Mouse (Mus musculus): Measurements from ENCODE around the gene Ifnb1.
"Not testable (repeated sequence)": the region's sequence is repeated elsewhere in the genome, so short reads cannot be mapped to it uniquely, and the experiment has no call there.

The Ifnb1 gene

GRCm38 (mm10) chr4:88522674-88523073 is at the start of gene Ifnb1:
Gene Ifnb1, minus strand, starts transcription at chr4:88522774.
- DNase-seq (ENCODE audit: low spot score in 2 of 2), result no peak

GRCm38 (mm10) chr4:88571698-88572097 is 49.1 kb upstream of the Ifnb1 start, which contains the start of gene Ifna14:
Gene Ifna14, minus strand, starts transcription at chr4:88571798.
- no peak for DNase-seq (ENCODE audit: low spot score in 2 of 2)

DNA sequence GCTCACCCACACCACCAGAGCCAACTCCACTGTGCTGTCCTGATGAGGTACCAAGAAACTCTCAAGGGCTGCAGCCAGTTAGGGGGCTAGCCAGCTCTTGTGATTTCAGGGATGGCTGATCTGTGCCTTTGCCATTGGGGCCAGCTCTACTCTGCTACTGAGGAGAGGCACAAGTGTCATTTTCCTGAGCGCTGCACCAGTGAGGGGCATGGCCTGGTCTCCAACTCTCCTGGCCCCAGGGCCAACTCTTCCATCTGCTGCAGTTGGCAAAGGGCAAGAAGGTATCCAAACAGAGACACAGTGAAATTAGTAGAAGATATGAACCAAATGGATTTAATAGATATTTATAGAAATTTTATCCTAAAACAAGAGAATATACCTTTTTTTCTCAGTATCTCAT is 39.2 kb upstream of the Ifnb1 start:
- DNase-seq (ENCODE audit: low spot score in 2 of 2), result no peak

GRCm38 (mm10) chr4:88558145-88558544 is 35.6 kb upstream of the Ifnb1 start, which contains the start of gene Ifna15:
Gene Ifna15, minus strand, starts transcription at chr4:88558245.
- DNase-seq (ENCODE audit: low spot score in 2 of 2), result not testable (repeated sequence)

- DNase-seq (ENCODE audit: low spot score in 2 of 2), result peak; percentile 75 to 79
Observed at GRCm38 (mm10) chr4:88550161-88550945, 27.8 kb upstream of the Ifnb1 start.

DNA sequence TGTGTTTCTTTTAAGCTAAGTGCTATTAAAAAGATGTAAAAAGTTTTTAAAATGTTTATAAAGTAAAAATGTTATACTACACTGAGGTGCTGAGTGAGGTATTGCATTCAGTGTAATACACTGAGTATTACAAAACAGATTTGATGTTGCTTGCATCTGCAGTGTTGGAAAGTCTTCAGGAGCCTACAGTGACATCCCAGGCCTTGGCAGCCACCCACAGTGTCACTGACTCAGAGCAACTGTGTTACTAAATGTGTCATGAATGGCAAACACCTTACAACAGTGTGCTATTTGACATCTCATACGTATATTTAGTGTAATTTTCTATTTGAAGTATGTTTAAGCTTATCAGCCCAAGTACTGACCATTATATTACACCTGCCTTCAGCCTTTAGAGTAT is 25.4 kb upstream of the Ifnb1 start:
- no peak for DNase-seq (ENCODE audit: low spot score in 2 of 2)

DNA sequence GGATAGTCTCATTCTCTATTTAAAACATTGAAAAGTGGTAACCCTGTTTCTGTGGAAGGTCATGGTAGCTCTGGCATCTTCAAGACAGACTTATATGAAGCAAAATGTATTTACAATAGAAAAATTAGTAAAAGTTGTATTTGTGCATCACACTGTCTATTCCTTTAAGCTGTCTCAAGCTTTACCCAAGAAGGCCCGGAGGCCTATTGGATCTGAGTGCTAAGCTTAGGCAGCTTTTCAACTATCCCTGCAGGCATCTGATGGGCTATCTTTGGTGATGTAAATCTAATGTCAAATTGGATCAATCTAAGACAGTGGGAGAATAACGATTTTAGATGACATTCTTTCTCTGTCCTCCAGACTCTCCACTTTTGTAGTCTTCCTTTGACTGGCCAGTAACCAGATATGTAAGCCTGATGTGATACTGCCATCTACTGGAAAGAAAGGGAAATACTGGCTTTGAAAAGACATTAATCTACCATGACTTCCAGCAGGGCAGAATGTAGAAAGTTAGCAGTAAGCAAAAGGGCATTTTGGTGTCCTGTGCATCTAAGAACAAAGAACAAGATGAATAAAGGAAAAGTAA is 21.2 kb upstream of the Ifnb1 start:
- DNase-seq (ENCODE audit: low spot score in 2 of 2), result peak; percentile 42 to 56

DNA sequence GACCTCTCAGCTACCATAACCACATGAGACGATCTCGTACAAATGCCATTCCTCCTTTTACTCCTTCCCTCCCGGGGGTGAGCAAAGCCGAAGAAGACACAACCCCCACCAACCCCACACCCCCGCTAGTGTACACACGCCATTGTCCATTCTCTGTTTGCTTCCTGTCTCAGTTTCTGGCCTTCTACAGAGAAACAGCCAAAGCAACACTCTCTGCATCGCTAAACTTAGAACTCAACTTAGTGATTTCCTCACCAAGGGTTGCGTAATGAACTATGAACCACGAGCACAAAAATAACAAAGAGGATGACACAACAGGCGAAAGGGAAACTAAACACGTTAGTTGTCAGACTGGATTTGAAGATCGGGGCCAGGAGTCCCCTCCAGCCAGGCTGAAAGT is 14.8 kb upstream of the Ifnb1 start:
- DNase-seq (ENCODE audit: low spot score in 2 of 2), result peak; percentile 86 to 87

GRCm38 (mm10) chr4:88536640-88537039 is 14.1 kb upstream of the Ifnb1 start:
- peak; percentile 24 to 60 for DNase-seq (ENCODE audit: low spot score in 2 of 2)

DNA sequence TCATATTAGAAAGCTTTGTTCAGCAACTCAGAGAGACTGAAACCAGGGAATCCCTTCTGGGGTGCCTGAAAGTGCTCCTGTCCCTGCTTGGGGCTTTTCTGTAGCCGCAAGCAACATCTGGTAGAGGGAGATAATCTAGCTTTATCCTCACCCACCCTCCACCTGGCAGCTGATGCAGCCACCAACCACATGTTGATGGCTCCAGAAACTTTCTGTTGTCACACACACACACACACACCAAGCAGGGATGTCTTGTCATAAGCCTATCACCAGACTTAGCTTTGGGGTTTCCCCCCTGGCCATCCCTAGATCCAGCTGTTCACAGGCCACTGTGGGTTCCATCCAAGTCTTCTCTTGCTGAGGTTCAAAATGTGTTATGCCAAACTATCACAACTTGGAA is 13.2 kb upstream of the Ifnb1 start:
- peak in 1 of 2 experiments; percentile 27 for DNase-seq (ENCODE audit: low spot score in 2 of 2)

DNA sequence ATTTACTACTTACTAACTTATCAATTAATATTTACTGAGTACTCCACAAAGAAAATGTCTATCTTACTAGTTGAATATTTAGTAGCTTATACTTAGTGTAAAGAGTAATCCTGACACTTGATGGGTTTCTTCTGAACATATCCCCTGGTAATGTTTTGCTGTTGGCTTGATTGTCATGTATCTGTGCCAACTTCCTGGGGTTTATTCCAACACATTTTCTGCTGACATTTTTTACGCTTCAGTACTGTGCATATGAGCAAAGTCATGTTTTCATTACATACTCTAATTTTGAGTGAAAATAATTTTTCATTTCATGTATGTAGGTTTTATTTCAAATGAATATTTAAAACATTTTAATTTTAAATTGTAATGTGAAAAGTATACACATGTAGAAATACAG is 12.3 kb upstream of the Ifnb1 start:
- DNase-seq (ENCODE audit: low spot score in 2 of 2), result no peak

DNA sequence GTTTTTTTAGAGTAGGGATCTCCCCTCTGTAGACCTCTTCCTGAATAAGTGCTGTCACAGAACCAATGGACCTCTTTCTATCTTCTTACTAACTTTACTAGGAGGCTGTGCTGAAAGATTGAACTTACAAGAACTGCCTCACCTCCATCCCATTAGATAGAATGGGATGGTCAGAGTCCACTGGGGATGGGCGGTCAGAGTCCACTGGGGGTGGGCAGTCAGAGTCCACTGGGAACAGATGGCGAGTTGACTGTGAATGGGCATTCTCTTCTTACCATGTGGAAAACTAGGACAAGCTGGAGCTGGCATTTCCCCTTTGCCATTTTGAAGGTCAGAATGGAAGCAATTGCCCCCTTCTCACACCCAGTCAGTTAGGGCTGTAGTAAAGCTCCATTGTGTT is 10.9 kb upstream of the Ifnb1 start:
- DNase-seq (ENCODE audit: low spot score in 2 of 2), result no peak

DNA sequence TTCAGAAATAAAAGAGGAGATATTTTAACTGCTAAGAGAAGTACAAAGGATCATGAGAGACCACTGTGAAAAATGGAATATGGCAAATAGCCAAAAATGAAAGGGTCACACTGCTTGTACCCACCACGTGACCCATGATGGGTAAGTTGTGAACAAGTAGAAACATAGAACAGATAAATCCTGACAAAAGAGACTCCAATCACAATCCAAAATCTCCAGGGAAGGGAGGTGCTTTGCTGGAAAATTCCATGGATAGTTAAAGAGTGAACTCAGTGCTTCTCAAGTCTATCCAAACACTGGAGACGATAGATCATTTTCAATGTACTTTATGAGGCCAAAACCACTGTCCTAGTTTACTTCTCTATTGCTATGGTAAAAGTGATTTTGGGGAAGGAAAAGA is 8.3 kb upstream of the Ifnb1 start:
- no peak for DNase-seq (ENCODE audit: low spot score in 2 of 2)

DNA sequence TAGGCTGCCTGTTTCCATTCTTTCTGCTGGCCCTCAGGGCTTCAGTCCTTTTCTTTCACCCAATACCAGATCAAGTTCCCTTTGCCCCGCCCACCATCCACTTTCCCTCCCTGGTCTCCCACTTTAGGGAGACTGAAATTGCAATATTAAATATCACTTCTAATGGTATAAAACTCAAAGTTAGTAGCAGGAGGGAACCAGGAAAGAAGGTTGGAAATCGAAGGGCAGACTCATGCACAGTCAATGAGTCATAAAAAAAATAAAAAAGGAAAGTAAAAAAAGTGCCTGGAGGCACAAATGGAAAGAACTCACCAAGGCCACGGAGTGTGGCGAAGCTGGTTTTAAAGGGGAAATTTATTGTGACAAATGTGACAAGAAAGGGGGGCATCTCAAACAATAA is 7.7 kb upstream of the Ifnb1 start:
- no peak for DNase-seq (ENCODE audit: low spot score in 2 of 2)

DNA sequence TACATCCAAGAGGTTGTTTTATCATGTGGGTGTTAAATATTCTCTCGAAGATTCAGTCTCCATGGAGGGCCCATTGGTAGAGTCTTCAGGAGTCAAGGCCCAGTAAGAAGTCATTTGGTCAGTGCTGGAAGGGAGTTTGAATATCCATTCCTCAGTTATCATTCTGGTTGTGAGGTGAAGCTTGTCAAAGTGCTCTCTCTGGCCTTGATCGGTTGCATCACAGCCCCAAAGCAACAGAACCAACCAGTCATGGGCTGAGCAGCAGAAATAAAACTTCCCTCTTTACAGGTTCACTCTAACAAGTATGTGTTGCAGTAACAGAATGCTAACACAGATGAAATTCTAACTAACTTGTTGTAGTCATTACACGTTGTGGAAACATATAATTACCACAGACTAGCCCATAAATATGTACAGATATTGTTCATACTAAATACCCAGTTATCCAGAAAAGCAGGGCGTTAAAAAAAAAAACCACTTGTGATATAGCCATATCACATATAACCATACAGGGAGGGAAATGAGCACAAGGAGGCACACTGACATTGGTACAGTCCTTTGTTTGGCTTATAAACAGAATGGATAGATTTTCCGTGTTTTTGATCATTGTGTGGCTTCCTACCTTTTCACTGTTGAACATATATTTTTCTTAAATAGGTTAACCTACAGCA is 3.9 kb upstream of the Ifnb1 start:
- no peak for DNase-seq (ENCODE audit: low spot score in 2 of 2)

GRCm38 (mm10) chr4:88525393-88525792 is 2.8 kb upstream of the Ifnb1 start:
- no peak for DNase-seq (ENCODE audit: low spot score in 2 of 2)

DNA sequence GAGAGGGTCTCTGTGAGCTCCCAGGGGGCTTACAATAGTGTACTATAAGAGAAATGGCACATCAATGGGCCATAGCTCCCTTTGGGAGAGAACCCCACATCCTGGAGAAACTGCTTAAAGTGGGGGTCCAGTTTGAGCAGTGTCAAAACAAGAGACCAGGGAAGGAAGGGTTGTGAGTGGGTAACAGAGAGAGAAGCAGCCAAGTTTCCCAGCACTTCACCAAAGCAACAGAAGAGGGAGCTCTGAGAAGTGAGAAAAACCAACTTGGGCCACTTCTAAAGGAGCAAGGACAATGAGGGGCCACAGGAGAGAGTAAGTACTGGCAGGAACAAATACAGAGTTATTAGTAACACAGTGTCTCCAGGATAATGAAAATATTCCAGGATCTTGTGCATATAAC is 667 bp upstream of the Ifnb1 start:
- no peak for DNase-seq (ENCODE audit: low spot score in 2 of 2)

GRCm38 (mm10) chr4:88517957-88518356 is 4.6 kb downstream of the Ifnb1 start:
- no peak for DNase-seq (ENCODE audit: low spot score in 2 of 2)

DNA sequence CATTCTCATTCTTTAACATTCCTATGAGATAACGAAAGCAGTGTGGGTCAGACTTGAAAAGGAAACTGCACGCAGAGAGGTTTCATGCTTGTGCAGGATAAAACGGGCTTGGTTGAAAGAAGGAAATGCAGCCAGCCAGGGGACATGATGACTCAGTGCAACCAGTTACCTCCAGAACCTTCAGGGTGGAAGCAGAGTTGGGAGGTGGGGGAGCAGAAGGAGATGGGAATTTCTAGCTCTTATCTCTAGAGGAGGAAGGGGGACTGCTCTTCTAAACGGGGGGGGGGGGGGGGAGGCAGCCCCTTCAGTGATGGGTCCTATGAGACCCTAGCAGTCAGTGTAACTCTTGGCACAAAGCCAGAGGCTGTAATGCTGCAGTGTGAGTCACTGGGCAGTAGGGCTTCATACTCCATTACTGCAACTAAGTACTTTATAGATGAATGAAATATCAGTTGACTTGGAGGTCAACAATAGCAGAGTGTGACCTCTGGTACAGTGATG is 6.8 kb downstream of the Ifnb1 start:
- peak; percentile 59 to 67 for DNase-seq (ENCODE audit: low spot score in 2 of 2)

- no peak for DNase-seq (ENCODE audit: low spot score in 2 of 2)
Observed at GRCm38 (mm10) chr4:88515250-88515649, 7.3 kb downstream of the Ifnb1 start.

DNA sequence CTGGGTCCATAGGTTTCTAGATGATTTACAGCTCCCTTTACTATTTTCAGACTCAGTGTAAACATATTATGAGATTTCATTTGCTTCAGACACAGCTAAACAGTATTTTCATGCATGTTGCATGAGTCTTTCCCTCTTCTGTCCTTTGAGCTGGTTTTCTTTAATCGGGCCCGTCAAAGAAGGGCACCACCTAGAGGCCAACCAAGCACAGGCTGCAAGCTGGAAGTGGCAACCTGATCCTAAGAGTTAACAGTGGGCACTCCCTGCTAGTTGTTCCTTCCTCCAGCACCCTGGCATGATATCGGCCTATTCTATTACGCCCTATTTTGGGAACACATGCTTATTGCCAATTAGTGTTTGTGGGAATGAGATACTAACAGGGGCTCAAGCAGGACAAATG is 8.2 kb downstream of the Ifnb1 start:
- peak; percentile 48 to 58 for DNase-seq (ENCODE audit: low spot score in 2 of 2)

DNA sequence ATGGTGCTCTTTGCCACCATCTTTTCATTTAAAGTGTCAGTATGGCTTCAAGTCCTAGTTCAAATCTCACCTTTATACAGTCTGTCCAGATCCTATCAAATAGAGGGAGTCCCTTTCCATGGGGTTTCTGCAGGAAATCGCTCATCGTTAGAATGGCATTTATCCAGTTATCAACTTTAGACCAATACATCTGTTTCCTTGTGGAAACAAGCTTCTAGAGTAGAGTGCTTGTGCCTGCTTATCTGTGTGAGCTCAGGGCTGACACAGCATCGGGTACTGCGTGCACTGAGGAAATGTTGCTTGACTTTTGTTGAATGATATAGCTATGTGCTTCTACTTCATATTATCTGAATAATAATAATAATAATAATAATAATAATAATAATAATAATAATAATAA is 8.8 kb downstream of the Ifnb1 start:
- DNase-seq (ENCODE audit: low spot score in 2 of 2), result no peak

DNA sequence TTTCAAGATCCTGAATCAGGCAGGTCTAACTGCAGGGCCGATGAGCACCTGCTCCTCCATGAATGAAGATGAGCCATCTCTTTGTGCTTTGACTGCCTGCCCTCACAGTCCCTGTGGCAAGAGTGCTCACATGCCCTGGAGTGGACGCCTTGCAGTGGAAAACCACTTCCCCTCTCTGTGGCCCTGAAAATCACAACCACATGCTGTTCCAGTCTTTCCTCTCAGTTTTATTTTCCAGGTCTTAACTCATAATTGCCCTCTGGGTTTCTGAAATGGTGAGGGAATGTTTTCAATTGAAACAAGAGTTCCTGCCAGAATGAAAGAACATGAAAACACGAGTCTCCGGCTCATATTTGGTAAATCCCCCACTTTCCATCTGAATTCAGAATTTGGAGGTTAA is 18.8 kb downstream of the Ifnb1 start:
- DNase-seq (ENCODE audit: low spot score in 2 of 2), result no peak
